Mouse (Mus musculus) forebrain, embryonic 11.5 days (tissue): ENCODE measurements around the gene Tomm34. TPM values are rescaled to one million over a fixed set of nuclear protein-coding genes. Genes with fewer than 3 reads are reported as not detected.

ENCODE experiments used
- ATAC-seq: fragments of 200-750 bp; cut with Nextera tagmentation; replicated peaks from 2 replicates; pipeline ENCODE4 v1.8.0; 2017; ENCODE audit warnings: moderate TSS enrichment; ENCODE audit not compliant: low FRiP score
- DNase-seq: peaks from one replicate; pipeline ENCODE4 v3.0.0-alpha.2; 2017; ENCODE audit warnings: low spot score
- H3K27ac ChIP-seq: fragments of 300-500 bp; sonication (generic); 2 replicates; pipeline ENCODE4 v1.5.1; 2014; ENCODE audit warnings: low read depth, low read length
- H3K27me3 ChIP-seq: fragments of 300-500 bp; sonication (generic); 2 replicates; pipeline ENCODE4 v1.6.1; 2014; ENCODE audit warnings: mild to moderate bottlenecking, low read length, mixed read lengths; ENCODE audit not compliant: control insufficient read depth, insufficient read depth
- H3K36me3 ChIP-seq: fragments of 300-500 bp; sonication (generic); 2 replicates; pipeline ENCODE4 v1.6.1; 2014; ENCODE audit warnings: mild to moderate bottlenecking, low read length, moderate library complexity, mixed read lengths; ENCODE audit not compliant: control insufficient read depth, insufficient read depth
- H3K4me1 ChIP-seq: fragments of 300-500 bp; sonication (generic); replicated peaks from 2 replicates; pipeline ENCODE4 v1.6.1; 2014; ENCODE audit warnings: low read length, mixed read lengths; ENCODE audit not compliant: control insufficient read depth, insufficient read depth
- H3K4me2 ChIP-seq: fragments of 300-500 bp; sonication (generic); 2 replicates; pipeline ENCODE4 v1.6.1; 2014; ENCODE audit warnings: low read depth, mild to moderate bottlenecking, low read length, moderate library complexity, mixed read lengths; ENCODE audit not compliant: severe bottlenecking
- H3K4me3 ChIP-seq: fragments of 300-500 bp; sonication (generic); 2 replicates; pipeline ENCODE4 v1.5.1; 2014; ENCODE audit warnings: low read depth, low read length
- H3K9ac ChIP-seq: fragments of 300-500 bp; sonication (generic); 2 replicates; pipeline ENCODE4 v1.6.1; 2014; ENCODE audit warnings: low read length
- H3K9me3 ChIP-seq: fragments of 300-500 bp; sonication (generic); 2 replicates; pipeline ENCODE4 v1.6.1; 2016; ENCODE audit warnings: low read length, mixed read lengths; ENCODE audit not compliant: control insufficient read depth
- WGBS: fragments of 180-500 bp; shearing (Covaris S2); extraction: QIAGEN DNeasy Blood & Tissue Kit; methylation state at CpG from one replicate; pipeline ENCODE4 v1.1.7; 2014; 5-methylcytosine and 5-hydroxymethylcytosine counted together
- polyA plus RNA-seq: library from polyadenylated mRNA; unstranded; fragments of >200 nt; fragmentation: Nextera tagmentation; extraction: Ambion mirVana; gene quantifications from 2 replicates; pipeline ENCODE4 v1.2.1, GENCODE M21; 2014

Gene Tomm34
- 52.7 and 54.9 TPM in 2 replicates for polyA plus RNA-seq

DNA sequence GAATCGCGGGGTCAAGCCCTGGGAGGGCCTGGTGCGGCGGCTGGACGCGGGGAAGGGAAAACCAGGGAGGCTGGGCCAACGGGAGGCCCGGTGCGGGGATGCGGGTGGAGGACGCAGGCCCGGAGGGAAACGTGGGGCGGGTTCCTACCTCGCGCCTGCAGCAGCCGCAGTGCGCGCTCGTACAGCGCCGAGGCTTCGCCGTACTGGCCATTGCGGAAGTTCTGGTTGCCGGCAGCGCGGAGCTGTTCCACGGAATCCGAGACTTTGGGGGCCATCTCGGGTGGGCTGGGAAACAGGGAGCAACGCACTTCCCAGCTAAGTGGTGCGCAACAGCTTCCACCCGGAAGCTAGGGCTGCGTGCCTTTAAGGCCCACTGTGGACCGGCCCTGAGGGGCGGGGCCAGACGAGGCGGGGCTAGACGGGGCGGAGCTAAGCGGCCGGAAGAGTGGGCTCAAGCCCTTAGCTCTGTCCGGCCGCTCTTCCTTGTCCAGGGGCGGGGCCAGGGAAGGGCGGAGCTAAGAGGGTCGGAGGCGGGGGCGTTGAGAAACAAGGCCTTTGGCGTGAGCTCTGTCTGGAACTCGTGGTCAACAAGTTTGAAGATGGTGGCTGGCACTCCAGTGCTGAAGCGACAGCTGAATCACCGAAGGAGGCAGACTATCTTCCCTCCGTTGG, at the start of gene Tomm34:
Gene Tomm34 (minus strand): TSS at position 405 of the 672 bp plus-strand sequence.
- Histone ChIP-seq H3K9ac (peak within 1 kb of the TSS; percentile 86), H3K4me1 (peaks cover 7% of the 10 kb centered on the region), H3K36me3 (no peaks in the 10 kb centered on the region; the same call in 1 of the 2 replicates), H3K4me2 (peak within 1 kb of the TSS; percentile 81), H3K9me3 (no peaks in the 10 kb centered on the region), H3K4me3 (peak within 1 kb of the TSS; percentile 95), H3K27me3 (no peaks in the 10 kb centered on the region), H3K27ac (peak within 1 kb of the TSS; percentile 60)
- ATAC-seq (peak; percentile 96), DNase-seq (peak; percentile 97)
- under 1% methylated on average over 55 of the region's 55 CpGs for WGBS

- no peaks in the 10 kb centered on the region; the same call in 1 of the 2 replicates for H3K36me3 ChIP-seq
Measured at GRCm38 (mm10) chr2:164119503-164119902, 48.5 kb upstream of the Tomm34 start.

GRCm38 (mm10) chr2:164115531-164115930, 44.6 kb upstream of the Tomm34 start:
- H3K4me2 ChIP-seq = no peak overlapping the region
- no peak for DNase-seq
- no peaks in the 10 kb centered on the region for H3K9me3 ChIP-seq
- no peak for ATAC-seq
- H3K27ac ChIP-seq = no peak overlapping the region
- no peak overlapping the region for H3K9ac ChIP-seq
- 88% methylated on average over 10 of the region's 10 CpGs for WGBS
- H3K4me3 ChIP-seq = no peak overlapping the region
- no peaks in the 10 kb centered on the region for H3K4me1 ChIP-seq
- H3K27me3 ChIP-seq = no peaks in the 10 kb centered on the region
- H3K36me3 ChIP-seq = no peaks in the 10 kb centered on the region

More at GRCm38 (mm10) chr2:164119503-164119902, 48.5 kb upstream of the Tomm34 start:
- ATAC-seq (no peak), DNase-seq (no peak)
- no peak overlapping the region for H3K4me3 ChIP-seq
- 95% methylated on average over 6 of the region's 6 CpGs for WGBS
- H3K4me2 ChIP-seq = no peak overlapping the region
- no peaks in the 10 kb centered on the region for H3K4me1 ChIP-seq
- H3K9me3 ChIP-seq = no peaks in the 10 kb centered on the region
- no peaks in the 10 kb centered on the region for H3K27me3 ChIP-seq
- no peak overlapping the region for H3K27ac ChIP-seq
- H3K9ac ChIP-seq = no peak overlapping the region

DNA sequence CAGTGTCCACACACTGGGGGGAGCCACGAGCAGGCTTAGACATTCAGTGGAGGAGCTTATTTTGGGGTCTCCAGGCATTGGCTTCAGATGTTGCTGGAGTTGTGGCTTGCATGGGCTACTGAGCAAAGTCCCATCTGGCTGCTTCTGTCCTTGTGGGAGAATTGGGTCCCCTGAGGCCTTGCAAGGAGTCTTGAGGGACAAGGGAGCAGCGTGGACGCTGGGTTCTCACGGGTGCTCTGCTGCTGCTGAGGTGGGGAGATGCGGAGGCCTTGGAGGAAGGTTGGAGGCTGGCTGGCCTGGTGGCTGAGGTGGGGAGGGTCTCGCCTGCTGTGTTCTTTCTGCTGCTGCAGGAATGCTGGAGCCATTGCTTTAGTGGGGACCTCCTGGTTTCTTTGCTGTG, 43.1 kb upstream of the Tomm34 start:
- H3K4me3 ChIP-seq = no peak overlapping the region
- no peak overlapping the region for H3K9ac ChIP-seq
- no peaks in the 10 kb centered on the region for H3K4me1 ChIP-seq
- H3K9me3 ChIP-seq = no peaks in the 10 kb centered on the region
- no peak overlapping the region for H3K27ac ChIP-seq
- H3K4me2 ChIP-seq = no peak overlapping the region
- H3K27me3 ChIP-seq = no peaks in the 10 kb centered on the region
- WGBS = 85% methylated on average over 6 of the region's 6 CpGs
- DNase-seq = no peak
- no peak for ATAC-seq
- no peaks in the 10 kb centered on the region; the same call in 1 of the 2 replicates for H3K36me3 ChIP-seq

GRCm38 (mm10) chr2:164111546-164111945, 40.6 kb upstream of the Tomm34 start:
- WGBS = 96% methylated on average over 8 of the region's 8 CpGs
- ATAC-seq (no peak), DNase-seq (no peak)
- Histone ChIP-seq H3K36me3 (no peaks in the 10 kb centered on the region; the same call in 1 of the 2 replicates), H3K4me2 (no peak overlapping the region), H3K4me1 (no peaks in the 10 kb centered on the region), H3K9ac (no peak overlapping the region), H3K27me3 (no peaks in the 10 kb centered on the region), H3K9me3 (no peaks in the 10 kb centered on the region), H3K27ac (no peak overlapping the region), H3K4me3 (no peak overlapping the region)

DNA sequence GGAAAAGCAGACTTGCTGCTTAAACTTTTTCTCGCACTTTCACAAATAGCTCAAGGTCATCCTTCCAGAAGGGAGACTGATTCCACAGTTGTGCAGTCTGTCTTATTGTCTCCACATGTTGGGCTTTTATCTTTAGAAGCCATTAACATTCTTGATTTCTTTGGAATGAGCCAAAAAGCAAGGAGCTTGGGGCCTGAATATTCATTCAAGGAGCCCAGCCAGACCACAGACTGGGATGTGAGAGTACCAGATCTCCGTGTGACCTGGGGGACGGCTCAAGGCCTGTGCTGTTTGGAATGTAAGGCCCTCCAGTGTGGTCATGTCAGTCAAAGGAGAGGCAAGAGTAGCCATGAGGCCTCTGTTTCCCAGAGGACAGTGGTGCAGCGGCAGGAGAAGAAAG, 37.5 kb upstream of the Tomm34 start:
- Histone ChIP-seq H3K36me3 (no peaks in the 10 kb centered on the region; the same call in 1 of the 2 replicates), H3K4me2 (no peak overlapping the region), H3K9me3 (no peaks in the 10 kb centered on the region), H3K4me3 (no peak overlapping the region), H3K27me3 (no peaks in the 10 kb centered on the region), H3K9ac (no peak overlapping the region), H3K27ac (no peak overlapping the region), H3K4me1 (no peaks in the 10 kb centered on the region)
- ATAC-seq = no peak
- WGBS = 63% methylated on average over 4 of the region's 4 CpGs
- no peak for DNase-seq

GRCm38 (mm10) chr2:164107125-164107874, 36.3 kb upstream of the Tomm34 start:
- H3K9ac ChIP-seq = no peak overlapping the region
- H3K9me3 ChIP-seq = no peaks in the 10 kb centered on the region
- WGBS = 73% methylated on average over 16 of the region's 16 CpGs
- no peak overlapping the region for H3K4me3 ChIP-seq
- H3K27ac ChIP-seq = no peak overlapping the region
- H3K4me1 ChIP-seq = no peaks in the 10 kb centered on the region
- no peak for DNase-seq
- H3K27me3 ChIP-seq = no peaks in the 10 kb centered on the region
- H3K4me2 ChIP-seq = no peak overlapping the region
- no peaks in the 10 kb centered on the region; the same call in 1 of the 2 replicates for H3K36me3 ChIP-seq
- ATAC-seq = no peak

DNA sequence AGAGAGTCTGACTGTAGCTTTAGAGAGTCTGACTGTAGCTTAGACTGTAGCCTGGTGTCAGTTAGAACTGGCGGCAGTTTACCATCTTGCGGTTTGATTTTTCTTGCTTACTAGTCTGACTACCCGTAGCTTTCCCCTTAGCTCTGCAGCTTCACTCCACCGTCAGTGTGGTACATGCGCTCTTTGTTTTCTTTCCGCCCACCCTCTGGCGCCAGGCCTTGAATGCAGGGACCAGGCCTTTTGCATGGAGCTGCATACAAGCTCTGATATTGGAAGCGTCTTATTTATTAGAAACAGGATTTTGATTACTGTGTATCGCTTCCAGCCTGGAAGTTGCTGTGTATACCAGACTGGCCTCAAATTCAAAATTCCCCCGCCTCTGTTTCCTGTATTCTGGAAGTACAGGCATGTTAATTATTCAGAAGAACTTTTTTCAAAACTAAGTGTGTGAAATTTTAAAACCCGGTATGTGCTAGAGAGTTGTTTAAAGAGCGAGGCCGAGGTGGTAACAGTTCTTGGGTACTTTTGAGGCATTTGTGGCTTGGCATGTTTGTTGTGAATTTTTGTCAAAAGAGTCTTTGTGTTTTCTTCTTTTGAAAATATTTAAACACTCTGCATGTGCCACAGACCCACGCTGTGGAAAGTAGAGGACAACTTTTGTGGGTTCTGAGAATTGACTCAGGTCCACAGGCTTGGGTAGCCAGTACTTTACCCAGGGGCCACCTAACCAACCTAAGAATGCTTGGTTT, 35.5 kb upstream of the Tomm34 start:
- ATAC-seq (no peak), DNase-seq (no peak)
- 88% methylated on average over 14 of the region's 14 CpGs for WGBS

More for the DNA sequence above, 35.5 kb upstream of the Tomm34 start:
- Histone ChIP-seq H3K27me3 (no peaks in the 10 kb centered on the region), H3K9ac (no peak overlapping the region), H3K9me3 (no peaks in the 10 kb centered on the region), H3K27ac (no peak overlapping the region), H3K36me3 (no peaks in the 10 kb centered on the region; the same call in 1 of the 2 replicates), H3K4me2 (no peak overlapping the region), H3K4me3 (no peak overlapping the region), H3K4me1 (no peaks in the 10 kb centered on the region)
